Mouse (Mus musculus) lung, postnatal 0 days (tissue): ENCODE measurements at regions not wholly inside any gene's neighbourhood (a gene's known extent, or its start where the extent isn't known, plus 50 kb on each side); places are given as distances from the start of the nearest gene placed in this dataset.

Experiments
- CTCF ChIP-seq: IDR thresholded peaks from 2 replicates; pipeline ENCODE4 v1.5.1; 2016; ENCODE audit warnings: antibody characterized with exemption, mild to moderate bottlenecking
- EP300 ChIP-seq: IDR thresholded peaks from 2 replicates; pipeline ENCODE4 v1.6.1; 2016; ENCODE audit warnings: antibody characterized with exemption, mild to moderate bottlenecking, control low read depth

- TF ChIP-seq CTCF (peak; percentile 12; the same call in 1 of the 2 replicates), EP300 (peak; percentile 47; the same call in 1 of the 2 replicates)
Measured at GRCm38 (mm10) chr2:167828258-167828657, 103.6 kb upstream of the Ptpn1 start.
